Mouse (Mus musculus) embryonic fibroblast, embryonic 13.5 days (primary cell): ENCODE measurements at regions not wholly inside any gene's neighbourhood (a gene's known extent, or its start where the extent isn't known, plus 50 kb on each side); places are given as distances from the start of the nearest gene placed in this dataset.

Experiments
- H3K27ac ChIP-seq: 2 replicates; pipeline ENCODE4 v1.5.1; 2012; ENCODE audit warnings: low read length, control low read depth, inconsistent platforms; ENCODE audit not compliant: insufficient read depth
- H3K4me1 ChIP-seq: 2 replicates; pipeline ENCODE4 v1.6.1; 2011; ENCODE audit warnings: low read length; ENCODE audit not compliant: control insufficient read depth, insufficient read depth
- H3K4me3 ChIP-seq: 2 replicates; pipeline ENCODE4 v1.5.1; 2011; ENCODE audit warnings: mild to moderate bottlenecking, control low read depth, low read length; ENCODE audit not compliant: insufficient read depth
- CTCF ChIP-seq: IDR thresholded peaks from 2 replicates; pipeline ENCODE4 v1.5.1; 2011; ENCODE audit warnings: mild to moderate bottlenecking, control low read depth, low read length, moderate library complexity, borderline replicate concordance; ENCODE audit not compliant: insufficient read depth
- POLR2A ChIP-seq: IDR thresholded peaks from 2 replicates; pipeline ENCODE4 v1.6.1; 2011; ENCODE audit warnings: low read depth, mild to moderate bottlenecking, control low read depth, low read length, moderate library complexity

DNA sequence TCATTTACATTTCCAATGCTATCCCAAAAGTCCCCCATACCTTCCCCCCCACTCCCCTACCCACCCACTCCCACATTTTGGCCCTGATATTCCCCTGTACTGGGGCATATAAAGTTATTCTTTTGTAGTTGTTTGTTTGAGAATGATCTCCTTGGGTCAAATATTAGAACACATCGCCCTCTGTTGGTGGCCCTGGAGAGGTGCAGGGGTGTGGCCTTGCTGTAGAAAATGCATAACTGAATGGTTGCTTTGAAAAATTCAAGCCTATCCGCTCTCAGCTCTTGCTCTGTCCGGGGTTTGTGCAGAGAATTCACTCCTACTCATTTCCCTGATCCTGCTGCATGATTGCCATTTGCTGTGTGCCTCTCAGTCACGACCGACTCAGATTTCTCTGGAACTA, 336.4 kb upstream of the Epha6 start:
- Histone ChIP-seq H3K4me1 (no peaks in the 10 kb centered on the region), H3K27ac (no peak overlapping the region), H3K4me3 (no peak overlapping the region)
- TF ChIP-seq CTCF, result peak; percentile 19; the same call in 1 of the 2 replicates
- TF ChIP-seq POLR2A, result no peak
